Mouse (Mus musculus) hindbrain, embryonic 15.5 days (tissue): Measurements from ENCODE around the gene Bmp2k. TPM values are rescaled to one million over a fixed set of nuclear protein-coding genes. Genes with fewer than 3 reads are reported as not detected.
A peak's percentile ranks its signal among the peaks of the same experiment; 100 is the strongest.
"Not testable (repeated sequence)": the region's sequence is repeated elsewhere in the genome, so short reads cannot be mapped to it uniquely, and the experiment has no call there.

ENCODE experiments used
- ATAC-seq: fragments of 200-750 bp; cut with Nextera tagmentation; 2 replicates; pipeline ENCODE4 v1.8.0; 2017; ENCODE audit warnings: low read depth, moderate number of reproducible peaks, moderate TSS enrichment; ENCODE audit not compliant: low FRiP score
- H3K27ac ChIP-seq: fragments of 300-500 bp; sonication (generic); replicated peaks from 2 replicates; pipeline ENCODE4 v1.5.1; 2015; ENCODE audit warnings: mild to moderate bottlenecking, inconsistent platforms
- H3K27me3 ChIP-seq: fragments of 300-500 bp; sonication (generic); 2 replicates; pipeline ENCODE4 v1.6.1; 2015; ENCODE audit warnings: control low read depth, inconsistent platforms
- H3K36me3 ChIP-seq: fragments of 300-500 bp; sonication (generic); 2 replicates; pipeline ENCODE4 v1.6.1; 2015; ENCODE audit warnings: control low read depth, inconsistent platforms
- H3K4me1 ChIP-seq: fragments of 300-500 bp; sonication (generic); replicated peaks from 2 replicates; pipeline ENCODE4 v1.6.1; 2015; ENCODE audit warnings: control low read depth, inconsistent platforms
- H3K4me2 ChIP-seq: fragments of 300-500 bp; sonication (generic); 2 replicates; pipeline ENCODE4 v1.6.1; 2015; ENCODE audit warnings: moderate library complexity, mild to moderate bottlenecking, inconsistent platforms
- H3K4me3 ChIP-seq: fragments of 300-500 bp; sonication (generic); 2 replicates; pipeline ENCODE4 v1.5.1; 2015; ENCODE audit warnings: mild to moderate bottlenecking, inconsistent platforms
- H3K9ac ChIP-seq: fragments of 300-500 bp; sonication (generic); 2 replicates; pipeline ENCODE4 v1.6.1; 2015; ENCODE audit warnings: inconsistent platforms
- H3K9me3 ChIP-seq: fragments of 300-500 bp; sonication (generic); 2 replicates; pipeline ENCODE4 v1.6.1; 2016; ENCODE audit warnings: control low read depth, inconsistent platforms
- WGBS: fragments of 180-500 bp; shearing (Covaris S2); methylation state at CpG from one replicate; pipeline ENCODE4 v1.1.7; 2015; 5-methylcytosine and 5-hydroxymethylcytosine counted together
- polyA plus RNA-seq: library from polyadenylated mRNA; unstranded; fragments of >200 nt; fragmentation: Nextera tagmentation; extraction: Ambion mirVana; gene quantifications from 2 replicates; pipeline ENCODE4 v1.2.1, GENCODE M21; 2015

Bmp2k gene
- polyA plus RNA-seq, 1 experiment from 2014 or later = 9.9 TPM

GRCm38 (mm10) chr5:97006929-97007328, 9.4 kb downstream of the Bmp2k start:
- Histone ChIP-seq H3K27ac (no peak overlapping the region), H3K9ac (no peak overlapping the region), H3K4me2 (no peak overlapping the region), H3K36me3 (no peaks in the 10 kb centered on the region), H3K4me1 (0 out of 2 replicates have a peak, but pooled peaks cover 3% of the 10 kb centered on the region), H3K4me3 (no peak overlapping the region), H3K27me3 (no peaks in the 10 kb centered on the region), H3K9me3 (no peaks in the 10 kb centered on the region)
- 95% methylated on average over 3 of the region's 3 CpGs for WGBS
- ATAC-seq = no peak

DNA sequence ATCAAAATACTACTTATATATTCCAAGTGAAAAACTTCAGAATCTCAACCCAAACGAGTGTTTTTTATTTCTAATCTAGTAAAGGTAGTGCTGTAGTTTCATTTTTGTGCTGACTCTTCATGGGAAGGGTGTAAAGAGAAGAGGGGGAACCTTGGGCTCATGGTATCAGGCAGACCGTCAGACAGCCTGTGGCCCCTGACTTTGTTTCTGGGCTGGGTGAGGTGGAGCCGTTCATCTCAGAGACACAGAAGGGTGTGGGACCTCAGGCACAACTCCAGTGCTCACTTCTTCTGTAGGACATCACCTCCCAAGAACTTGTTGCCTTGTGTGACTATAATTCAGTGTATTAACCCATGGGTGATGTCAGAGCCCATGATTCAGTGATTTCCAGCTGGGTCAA, 10.0 kb downstream of the Bmp2k start:
- H3K27ac ChIP-seq = no peak overlapping the region
- H3K4me3 ChIP-seq = no peak overlapping the region
- H3K9me3 ChIP-seq = no peaks in the 10 kb centered on the region
- no peaks in the 10 kb centered on the region for H3K27me3 ChIP-seq
- H3K9ac ChIP-seq = no peak overlapping the region
- no peak overlapping the region for H3K4me2 ChIP-seq
- H3K36me3 ChIP-seq = no peaks in the 10 kb centered on the region
- no peak for ATAC-seq
- 94% methylated on average over 3 of the region's 3 CpGs for WGBS
- 0 out of 2 replicates have a peak, but pooled peaks cover 3% of the 10 kb centered on the region for H3K4me1 ChIP-seq

- H3K9me3 ChIP-seq, H3K4me3 ChIP-seq, H3K27me3 ChIP-seq, H3K4me1 ChIP-seq, ATAC-seq, H3K9ac ChIP-seq, H3K27ac ChIP-seq, H3K36me3 ChIP-seq, H3K4me2 ChIP-seq: not testable (repeated sequence)
- 92% methylated on average over 10 of the region's 10 CpGs for WGBS
These were observed 11.7 kb downstream of the Bmp2k start for GRCm38 (mm10) chr5:97009140-97009539.

GRCm38 (mm10) chr5:97009601-97010335, 12.3 kb downstream of the Bmp2k start:
- H3K4me2 ChIP-seq = no peak overlapping the region
- no peak overlapping the region for H3K27ac ChIP-seq
- H3K4me3 ChIP-seq = no peak overlapping the region
- no peaks in the 10 kb centered on the region for H3K36me3 ChIP-seq
- H3K9me3 ChIP-seq = no peaks in the 10 kb centered on the region
- ATAC-seq = no peak
- no peaks in the 10 kb centered on the region for H3K27me3 ChIP-seq
- H3K4me1 ChIP-seq = no peaks in the 10 kb centered on the region
- WGBS = 95% methylated on average over 11 of the region's 11 CpGs
- no peak overlapping the region for H3K9ac ChIP-seq

DNA sequence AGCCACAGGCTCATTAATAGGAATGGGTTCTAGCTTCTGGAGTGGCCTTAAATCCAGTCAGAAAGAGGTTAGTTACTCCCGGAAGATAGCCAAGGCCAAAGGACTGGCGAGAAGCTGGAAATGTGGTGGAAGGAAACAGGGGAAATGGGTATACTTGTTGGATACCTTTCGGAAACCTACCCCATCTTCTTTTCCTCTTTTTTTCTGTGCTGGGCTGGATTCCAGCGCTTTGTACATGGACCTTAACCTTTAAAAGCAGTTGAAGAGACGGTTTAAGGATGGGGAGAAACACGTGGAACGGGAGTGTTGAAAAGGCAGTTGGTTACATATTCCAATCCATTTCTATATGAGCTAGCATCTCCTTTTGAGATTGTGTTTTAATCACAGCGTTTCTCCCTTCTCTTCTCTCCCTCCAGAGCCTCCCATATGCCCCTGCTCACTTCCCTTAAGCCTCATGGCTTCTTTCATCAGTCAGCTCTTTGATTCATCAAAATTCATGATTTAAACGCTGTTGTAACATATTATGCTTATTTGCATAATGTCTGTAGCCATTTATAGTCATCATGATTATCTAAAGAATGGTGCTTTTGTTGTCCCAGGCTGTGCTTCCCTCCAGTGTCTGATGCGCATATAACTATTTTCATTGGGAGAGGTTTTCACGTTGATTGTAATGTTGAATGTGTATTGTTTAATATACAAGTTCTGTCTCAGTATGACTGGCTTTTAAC, 18.5 kb downstream of the Bmp2k start:
- H3K9ac ChIP-seq = no peak overlapping the region
- H3K27ac ChIP-seq = no peak overlapping the region
- H3K9me3 ChIP-seq = no peaks in the 10 kb centered on the region
- H3K4me3 ChIP-seq = no peak overlapping the region
- H3K4me2 ChIP-seq = no peak overlapping the region
- H3K36me3 ChIP-seq = no peaks in the 10 kb centered on the region
- no peak for ATAC-seq
- H3K4me1 ChIP-seq = peaks cover 24% of the 10 kb centered on the region
- 67% methylated on average over 11 of the region's 11 CpGs for WGBS
- no peaks in the 10 kb centered on the region for H3K27me3 ChIP-seq

DNA sequence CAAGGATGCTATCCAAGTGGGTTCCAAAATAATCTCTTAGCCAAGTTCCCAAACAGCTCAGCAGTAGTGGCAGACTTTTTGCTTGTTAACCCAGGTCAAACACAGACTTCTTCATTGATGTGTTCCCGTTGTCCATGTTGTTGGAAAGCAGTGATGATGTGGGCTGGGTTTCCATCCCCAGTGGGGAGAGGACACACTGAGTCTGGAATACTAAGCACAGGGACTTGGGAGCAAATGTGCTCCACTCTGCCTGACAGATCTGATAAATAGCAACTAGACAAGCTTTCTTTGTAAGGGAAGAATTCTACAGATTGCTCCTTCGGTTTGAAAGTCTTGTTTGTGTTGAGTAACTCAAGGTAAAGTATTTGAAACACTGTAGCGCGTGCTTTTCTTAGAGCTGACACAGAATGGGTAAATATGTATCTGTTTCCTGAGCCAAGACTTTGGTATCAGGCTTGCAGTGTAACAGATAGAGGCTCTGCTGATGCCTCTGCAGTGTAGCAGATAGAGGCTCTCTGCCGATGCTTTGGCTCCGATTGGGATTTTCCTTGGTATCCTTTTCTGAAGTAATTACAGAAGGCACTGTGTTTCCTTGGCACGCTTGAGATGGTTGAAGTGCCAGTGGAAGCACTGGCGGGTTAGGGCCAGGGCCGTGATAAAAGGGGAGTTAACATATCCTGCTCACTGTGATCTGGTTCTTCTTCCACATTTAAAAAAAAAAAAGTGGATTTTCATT, 19.5 kb downstream of the Bmp2k start:
- Histone ChIP-seq H3K27me3 (no peaks in the 10 kb centered on the region), H3K27ac (peak overlapping the region; percentile 43; the same call in 1 of the 2 replicates), H3K36me3 (no peaks in the 10 kb centered on the region), H3K4me2 (no peak overlapping the region), H3K9ac (no peak overlapping the region), H3K9me3 (no peaks in the 10 kb centered on the region), H3K4me3 (no peak overlapping the region), H3K4me1 (peaks cover 24% of the 10 kb centered on the region)
- WGBS = 74% methylated on average over 9 of the region's 9 CpGs
- ATAC-seq = peak; percentile 40; the same call in 1 of the 2 replicates

DNA sequence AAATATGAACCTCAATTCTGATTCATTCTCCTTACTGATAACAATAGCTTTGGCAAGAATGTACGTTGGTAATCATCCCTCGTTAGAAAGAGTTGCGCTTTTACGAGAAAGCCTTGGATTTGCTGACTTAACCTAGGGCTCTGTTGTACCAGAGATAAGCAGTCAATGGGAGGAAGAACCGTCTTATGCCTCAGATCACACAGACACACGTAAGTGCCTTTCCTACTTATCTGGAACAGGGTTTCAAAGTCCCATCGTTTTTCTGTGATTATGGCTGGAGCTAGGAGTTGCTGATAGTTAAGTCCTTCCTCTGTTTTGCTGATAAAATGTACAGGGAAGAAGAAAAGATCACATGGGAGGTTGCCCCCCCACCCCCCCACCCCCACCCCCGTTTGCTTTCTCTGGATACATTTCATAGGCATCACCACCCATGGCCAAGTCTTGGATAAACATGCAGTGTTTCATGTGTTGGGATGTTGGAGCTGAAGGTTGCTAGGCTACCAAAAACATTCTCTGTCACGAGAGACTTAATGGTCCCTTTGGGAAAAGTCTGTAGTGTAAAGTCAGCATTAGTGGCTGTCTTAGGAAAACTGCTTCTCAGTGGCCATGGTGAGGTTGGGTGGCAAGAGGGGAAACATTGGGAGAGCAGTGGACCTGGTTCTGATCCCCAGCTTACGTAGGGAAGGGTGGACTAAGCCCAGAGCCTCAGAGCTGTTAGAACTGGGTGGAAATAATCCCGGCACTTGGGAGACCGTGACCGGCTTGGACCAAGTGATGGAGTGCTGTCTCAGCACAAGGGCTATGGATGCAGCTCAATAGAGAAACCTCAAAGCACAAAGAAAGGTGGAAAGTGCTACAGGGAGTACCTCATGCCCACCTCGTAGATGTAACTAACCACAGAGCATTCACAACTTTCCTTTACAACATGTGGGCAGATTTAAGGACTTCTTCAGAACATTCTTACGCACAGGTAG, 25.1 kb downstream of the Bmp2k start:
- H3K36me3 ChIP-seq = no peaks in the 10 kb centered on the region
- 0 out of 2 replicates have a peak, but pooled peaks cover 8% of the 10 kb centered on the region for H3K4me1 ChIP-seq
- H3K4me3 ChIP-seq = no peak overlapping the region
- H3K27ac ChIP-seq = no peak overlapping the region
- ATAC-seq = peak; percentile 57; the same call in 1 of the 2 replicates
- WGBS = 69% methylated on average over 15 of the region's 15 CpGs
- no peaks in the 10 kb centered on the region for H3K9me3 ChIP-seq
- H3K9ac ChIP-seq = no peak overlapping the region
- no peak overlapping the region for H3K4me2 ChIP-seq
- no peaks in the 10 kb centered on the region for H3K27me3 ChIP-seq

DNA sequence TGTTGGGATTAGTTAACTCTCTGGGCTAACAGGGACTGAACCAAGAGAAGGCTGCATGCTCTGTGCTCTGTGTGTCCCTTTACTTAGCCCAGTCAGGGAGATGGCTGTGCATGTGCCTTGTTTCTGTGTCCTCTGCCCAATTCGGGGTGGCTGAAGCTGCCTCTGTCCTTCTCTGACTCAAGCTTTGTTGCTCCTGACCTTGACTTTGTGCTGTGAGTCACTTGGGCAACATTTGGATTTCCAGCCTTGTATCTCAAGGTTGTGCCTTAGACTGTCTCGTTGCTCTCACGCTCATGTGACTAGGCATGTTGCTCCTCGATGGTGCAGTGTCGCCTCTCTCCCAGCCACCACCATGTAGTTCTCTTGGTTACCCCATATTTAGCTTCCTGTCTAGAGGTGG, 27.3 kb downstream of the Bmp2k start:
- Histone ChIP-seq H3K4me2 (no peak overlapping the region), H3K4me1 (0 out of 2 replicates have a peak, but pooled peaks cover 8% of the 10 kb centered on the region), H3K36me3 (no peaks in the 10 kb centered on the region), H3K9me3 (no peaks in the 10 kb centered on the region), H3K9ac (no peak overlapping the region), H3K27me3 (no peaks in the 10 kb centered on the region), H3K27ac (no peak overlapping the region), H3K4me3 (no peak overlapping the region)
- ATAC-seq = no peak
- 96% methylated on average over 5 of the region's 5 CpGs for WGBS

DNA sequence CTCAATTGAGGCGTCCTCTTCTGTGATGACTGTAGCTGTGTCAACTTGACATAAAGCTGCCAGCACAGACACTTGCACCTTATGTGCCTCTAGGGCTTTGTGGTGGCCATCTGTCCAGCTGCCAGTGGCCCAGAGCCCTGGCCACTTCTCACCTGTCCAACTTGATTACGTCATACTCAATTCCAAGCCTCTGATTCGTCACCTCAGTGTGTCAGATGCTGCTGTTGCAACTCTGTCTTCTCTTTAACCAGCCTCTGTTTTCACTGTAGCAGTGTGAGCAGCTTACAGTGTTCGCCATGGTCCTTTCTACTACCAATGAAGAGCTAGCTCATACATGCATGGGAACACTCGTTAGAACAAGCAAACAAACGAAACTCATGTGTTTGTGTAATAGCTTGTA, 28.2 kb downstream of the Bmp2k start:
- 0 out of 2 replicates have a peak, but pooled peaks cover 8% of the 10 kb centered on the region for H3K4me1 ChIP-seq
- no peaks in the 10 kb centered on the region for H3K27me3 ChIP-seq
- WGBS = 92% methylated on average over 6 of the region's 6 CpGs
- H3K36me3 ChIP-seq = no peaks in the 10 kb centered on the region
- H3K4me2 ChIP-seq = no peak overlapping the region
- no peak overlapping the region for H3K9ac ChIP-seq
- H3K27ac ChIP-seq = no peak overlapping the region
- H3K9me3 ChIP-seq = no peaks in the 10 kb centered on the region
- ATAC-seq = no peak
- no peak overlapping the region for H3K4me3 ChIP-seq

DNA sequence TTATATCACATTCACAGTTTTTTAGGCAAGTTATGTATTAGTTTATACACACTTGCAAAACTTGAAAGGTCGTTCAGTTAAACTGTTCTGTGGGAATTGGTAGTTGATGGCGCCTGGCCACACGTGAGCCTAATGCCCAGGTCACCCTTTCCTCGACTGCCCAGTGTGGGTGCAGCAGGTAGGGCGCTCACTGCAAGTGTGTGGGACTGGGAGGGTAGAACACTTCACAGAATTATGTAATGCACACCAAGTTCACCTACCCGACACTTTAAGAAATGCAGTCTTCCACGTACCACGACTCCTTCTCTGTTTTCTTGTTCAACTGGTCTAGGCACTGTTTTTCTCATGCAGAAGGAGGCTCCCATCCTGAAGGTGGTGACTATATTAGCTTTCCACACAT, 30.5 kb downstream of the Bmp2k start:
- Histone ChIP-seq H3K27me3 (no peaks in the 10 kb centered on the region), H3K4me2 (no peak overlapping the region), H3K4me1 (no peaks in the 10 kb centered on the region), H3K9ac (no peak overlapping the region), H3K4me3 (no peak overlapping the region), H3K27ac (no peak overlapping the region), H3K36me3 (no peaks in the 10 kb centered on the region), H3K9me3 (no peaks in the 10 kb centered on the region)
- no peak for ATAC-seq
- 92% methylated on average over 8 of the region's 8 CpGs for WGBS

- H3K4me2 ChIP-seq, H3K27ac ChIP-seq, H3K27me3 ChIP-seq, H3K4me3 ChIP-seq, H3K36me3 ChIP-seq, H3K9ac ChIP-seq, ATAC-seq, H3K9me3 ChIP-seq, H3K4me1 ChIP-seq: not testable (repeated sequence)
- WGBS = 83% methylated on average over 1 of the region's 1 CpGs
These were observed 31.4 kb downstream of the Bmp2k start for GRCm38 (mm10) chr5:97028840-97029239.
